Mouse (Mus musculus) bone marrow macrophage, adult 2 months (primary cell): Measurements from ENCODE around the gene Plk3.

Experiments
- CTCF ChIP-seq: IDR thresholded peaks from 2 replicates; pipeline ENCODE4 v1.5.1; 2012; ENCODE audit warnings: low read depth, mild to moderate bottlenecking, low read length, moderate library complexity
- POLR2A ChIP-seq: IDR thresholded peaks from 2 replicates; pipeline ENCODE4 v1.6.1; 2012; ENCODE audit warnings: mild to moderate bottlenecking, low read depth, low read length, borderline replicate concordance

DNA sequence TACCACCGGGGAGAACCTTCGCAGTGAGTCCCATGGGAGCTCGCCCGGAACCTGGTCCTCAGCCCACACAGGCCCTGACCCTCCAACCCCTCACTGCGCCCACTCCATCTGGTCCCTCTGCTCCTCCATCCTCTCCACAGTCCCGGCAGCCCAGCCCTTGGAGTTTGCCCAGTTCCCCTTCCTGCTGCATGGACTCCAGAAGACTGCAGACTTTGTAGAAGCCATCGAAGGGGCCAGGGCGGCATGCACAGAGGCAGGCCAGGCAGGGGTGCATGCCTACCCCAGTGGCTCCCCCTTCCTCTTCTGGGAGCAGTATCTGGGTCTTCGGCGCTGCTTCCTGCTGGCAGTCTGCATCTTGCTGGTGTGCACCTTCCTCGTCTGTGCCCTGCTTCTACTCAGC is 22.8 kb downstream of the Plk3 start:
- TF ChIP-seq CTCF = no peak
- TF ChIP-seq POLR2A = no peak
